Mouse (Mus musculus): ENCODE data around the gene Borcs7.

Borcs7 gene

DNA sequence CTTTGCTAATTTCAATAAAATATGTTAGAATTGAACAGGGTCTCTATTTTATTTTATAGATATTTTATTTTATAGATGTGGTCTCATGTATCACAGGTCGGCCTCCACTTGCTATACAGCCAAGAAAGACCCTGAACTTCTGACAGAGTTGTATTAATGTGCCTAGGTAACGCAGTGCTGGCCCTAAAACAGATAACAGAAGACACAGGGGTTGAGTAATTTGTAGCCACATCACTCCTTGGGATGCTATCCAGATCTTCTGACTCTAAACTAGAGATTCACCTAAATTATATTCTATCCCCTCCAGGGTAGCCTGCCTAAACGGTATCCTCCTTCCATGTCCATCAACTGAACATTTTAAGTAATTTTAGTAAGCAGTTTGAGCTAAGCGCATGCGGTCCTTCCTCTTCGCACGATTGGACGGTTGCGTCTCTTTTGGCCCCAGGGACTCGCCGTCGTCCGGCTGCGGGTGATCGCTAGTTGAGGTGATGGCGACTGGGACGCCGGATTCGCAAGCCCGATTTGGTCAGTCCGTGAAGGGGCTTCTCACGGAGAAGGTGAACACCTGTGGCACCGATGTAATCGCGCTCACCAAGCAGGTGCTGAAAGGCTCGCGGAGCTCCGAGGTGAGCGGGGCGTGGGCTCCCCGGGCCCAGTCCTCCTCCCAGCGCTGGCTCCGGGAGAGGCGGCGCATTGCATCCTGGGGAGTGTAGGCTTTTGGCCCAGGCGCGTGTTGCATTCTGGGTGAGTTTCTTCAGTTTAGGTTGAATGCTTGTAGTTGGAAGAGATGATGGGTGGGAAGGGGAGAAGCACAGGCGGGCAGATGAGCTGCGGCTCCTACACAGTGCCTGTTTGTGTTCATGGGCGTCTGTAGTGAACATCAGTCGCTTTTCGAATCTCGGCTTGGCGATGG is at the start of gene Borcs7:
Gene Borcs7 (plus strand): TSS at position 447 of the 913 bp plus-strand sequence.
- in situ Hi-C loops (cut with MboI, MseI): no loop called here

GRCm38 (mm10) chr19:46640780-46641179 is 48.9 kb upstream of the Borcs7 start:
- in situ Hi-C loops (cut with MboI, MseI): no loop called here

DNA sequence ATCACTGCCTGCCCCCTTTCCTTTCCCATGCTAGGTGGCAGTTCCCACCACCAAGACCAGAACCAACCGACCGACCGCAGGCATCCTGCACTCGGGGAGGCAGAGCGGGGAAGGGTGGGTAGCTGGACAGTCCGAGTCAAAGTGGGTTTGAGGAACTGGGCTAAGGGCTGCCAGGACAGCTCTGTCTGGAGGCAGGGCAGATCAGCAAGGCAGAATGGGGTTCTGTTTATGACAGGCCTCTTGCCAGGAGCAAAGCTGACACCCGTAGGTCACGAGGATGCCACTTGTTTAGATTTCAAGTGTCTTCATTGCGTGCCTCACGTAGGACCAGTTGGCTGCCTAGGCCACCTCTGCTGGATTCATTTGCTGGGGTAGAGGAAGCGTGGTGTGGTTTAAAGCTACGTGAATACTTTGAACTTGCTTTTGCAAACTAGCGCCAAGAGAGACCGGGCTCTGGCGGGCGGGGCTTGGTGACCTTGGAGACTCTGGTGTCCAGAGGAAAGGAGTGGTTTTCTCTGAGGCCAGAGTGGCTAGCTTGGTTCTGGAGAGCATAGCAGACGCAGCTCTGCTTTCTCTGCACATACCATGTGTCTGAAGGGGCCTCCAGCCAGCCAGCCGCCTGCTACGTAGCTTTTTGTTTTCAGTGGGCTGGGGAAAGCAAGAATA is 48.2 kb upstream of the Borcs7 start:
- in situ Hi-C loops (cut with MboI, MseI): no loop called here

- in situ Hi-C loops (cut with MboI, MseI): no loop called here
Measured at GRCm38 (mm10) chr19:46642136-46642753, 47.5 kb upstream of the Borcs7 start.

DNA sequence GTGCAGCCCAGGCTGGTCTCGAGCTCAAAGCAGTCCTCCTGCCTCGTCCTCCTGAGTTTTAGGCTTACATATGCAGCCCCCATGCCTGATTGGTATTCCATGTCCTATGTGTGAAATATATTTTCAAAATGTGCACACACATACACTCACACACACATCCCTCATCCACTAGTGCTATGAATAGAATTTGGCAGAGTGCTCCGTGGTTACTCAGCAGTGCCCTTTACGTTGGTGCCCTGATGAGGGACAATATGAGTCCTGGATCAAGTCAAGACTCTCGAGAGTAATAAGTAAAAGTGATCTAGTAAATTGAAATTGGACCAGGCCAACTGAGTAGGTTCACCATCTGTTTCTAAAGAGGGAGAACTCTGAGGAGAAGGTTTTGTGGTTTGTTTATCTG is 46.5 kb upstream of the Borcs7 start:
- in situ Hi-C loops (cut with MboI, MseI): no loop called here

DNA sequence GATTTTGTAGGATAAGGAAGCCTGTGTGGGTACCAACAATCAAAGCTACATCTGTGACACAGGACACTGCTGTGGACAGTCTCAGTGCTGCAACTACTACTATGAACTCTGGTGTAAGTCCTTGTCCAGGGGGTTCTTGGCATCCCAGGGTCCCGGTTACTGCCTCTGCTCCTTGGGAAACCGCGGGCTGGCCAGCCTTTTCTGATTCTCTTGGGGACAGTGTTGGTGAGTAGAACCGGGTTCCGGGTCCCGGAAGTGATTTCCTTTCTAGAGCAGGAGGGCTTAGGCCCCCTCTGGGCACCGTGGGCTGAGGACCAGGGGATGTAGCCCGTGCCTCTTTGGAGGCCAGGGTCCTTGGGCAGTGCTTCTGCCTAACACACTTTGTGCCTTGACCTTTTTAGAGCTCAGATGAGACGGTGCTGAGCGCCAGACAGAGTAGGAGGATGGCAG is 45.3 kb upstream of the Borcs7 start:
- in situ Hi-C loops (cut with MboI, MseI): no loop called here

- in situ Hi-C loops (cut with MboI, MseI): no loop called here
Measured at GRCm38 (mm10) chr19:46644793-46645602, 44.7 kb upstream of the Borcs7 start.

DNA sequence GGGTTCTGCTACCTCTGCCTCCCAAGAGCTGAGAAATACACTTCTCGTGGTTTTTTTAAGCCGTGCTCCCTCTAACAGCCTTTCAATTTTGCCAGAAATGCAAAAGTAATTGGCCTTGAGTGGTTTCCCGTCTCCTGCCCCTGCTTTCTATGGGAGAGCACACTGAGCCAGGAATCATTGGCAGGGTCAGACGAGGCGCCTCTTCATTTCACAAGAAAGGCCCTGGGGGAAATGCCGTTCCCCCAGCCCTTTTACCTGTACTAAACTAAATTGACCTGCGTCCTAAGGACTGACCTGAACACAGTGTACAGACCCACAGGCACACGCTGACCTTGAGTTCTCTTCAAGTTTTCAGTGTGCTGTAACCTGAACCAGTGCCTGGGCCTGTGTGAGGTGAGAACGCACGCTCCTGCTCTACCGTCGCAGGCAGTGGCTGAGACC is 43.6 kb upstream of the Borcs7 start:
- in situ Hi-C loops (cut with MboI, MseI): no loop called here

GRCm38 (mm10) chr19:46647254-46647653 is 42.5 kb upstream of the Borcs7 start:
- in situ Hi-C loops (cut with MboI, MseI): no loop called here

GRCm38 (mm10) chr19:46647850-46648249 is 41.9 kb upstream of the Borcs7 start:
- in situ Hi-C loops (cut with MboI, MseI): no loop called here

DNA sequence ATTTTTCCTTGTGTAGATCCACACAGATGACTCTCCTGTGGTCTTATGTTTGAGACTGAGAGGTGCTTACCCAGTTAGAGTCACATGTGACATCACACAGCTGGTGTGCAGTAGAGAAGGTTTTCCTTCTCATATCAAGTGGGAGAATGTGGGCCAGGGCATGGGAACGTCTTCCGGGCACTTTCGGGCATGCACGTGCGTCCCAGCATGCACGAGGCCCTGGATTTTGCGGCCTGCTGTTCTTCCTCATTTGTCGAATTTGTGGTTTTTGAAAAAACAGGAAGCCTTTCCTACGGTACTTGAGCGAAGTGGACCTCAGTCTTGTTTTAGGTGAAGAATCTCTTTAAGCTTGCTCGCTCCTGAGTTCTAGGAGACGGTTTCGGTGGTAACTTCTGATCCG is 41.1 kb upstream of the Borcs7 start:
- in situ Hi-C loops (cut with MboI, MseI): no loop called here

- in situ Hi-C loops (cut with MboI, MseI): no loop called here
Measured at GRCm38 (mm10) chr19:46653188-46653587, 36.5 kb upstream of the Borcs7 start.

- in situ Hi-C loops (cut with MboI, MseI): no loop called here
Measured at GRCm38 (mm10) chr19:46653616-46654235, 36.0 kb upstream of the Borcs7 start.

- in situ Hi-C loops (cut with MboI, MseI): loop anchor here in 1 of 2 experiments (5.0 kb wide), 1 partner anchor 757 kb away; no protein-coding TSS in a partner anchor
Measured at GRCm38 (mm10) chr19:46655626-46656025, 34.1 kb upstream of the Borcs7 start.

GRCm38 (mm10) chr19:46656151-46656840 is 33.4 kb upstream of the Borcs7 start:
- in situ Hi-C loops (cut with MboI, MseI): loop anchor here in 1 of 2 experiments (5.0 kb wide), 1 partner anchor 756 kb away; no protein-coding TSS in a partner anchor

GRCm38 (mm10) chr19:46657339-46658020 is 32.2 kb upstream of the Borcs7 start:
- in situ Hi-C loops (cut with MboI, MseI): loop anchor here in 1 of 2 experiments (5.0 kb wide), 1 partner anchor 755 kb away; no protein-coding TSS in a partner anchor

DNA sequence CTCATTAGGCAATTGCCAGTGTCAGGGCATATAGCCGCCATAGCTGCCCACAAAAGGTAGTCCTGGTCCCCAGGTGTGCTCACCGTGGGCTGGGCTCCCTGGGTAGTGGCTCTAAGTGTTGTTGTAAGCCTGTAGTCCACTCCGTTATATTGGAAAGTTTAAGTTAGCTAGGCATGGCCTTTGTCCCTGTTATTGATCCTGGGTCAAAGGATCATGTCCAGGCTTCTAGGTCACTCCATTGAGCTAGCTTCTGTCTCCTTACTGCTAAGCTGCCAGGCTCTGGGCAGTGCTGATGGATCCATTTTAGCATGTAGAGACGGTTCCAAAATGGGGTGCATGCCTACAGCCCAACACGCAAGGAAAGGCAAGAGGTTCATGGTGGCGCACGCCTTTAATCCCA is 31.4 kb upstream of the Borcs7 start:
- in situ Hi-C loops (cut with MboI, MseI): loop anchor here in 1 of 2 experiments (5.0 kb wide), 1 partner anchor 754 kb away; no protein-coding TSS in a partner anchor

DNA sequence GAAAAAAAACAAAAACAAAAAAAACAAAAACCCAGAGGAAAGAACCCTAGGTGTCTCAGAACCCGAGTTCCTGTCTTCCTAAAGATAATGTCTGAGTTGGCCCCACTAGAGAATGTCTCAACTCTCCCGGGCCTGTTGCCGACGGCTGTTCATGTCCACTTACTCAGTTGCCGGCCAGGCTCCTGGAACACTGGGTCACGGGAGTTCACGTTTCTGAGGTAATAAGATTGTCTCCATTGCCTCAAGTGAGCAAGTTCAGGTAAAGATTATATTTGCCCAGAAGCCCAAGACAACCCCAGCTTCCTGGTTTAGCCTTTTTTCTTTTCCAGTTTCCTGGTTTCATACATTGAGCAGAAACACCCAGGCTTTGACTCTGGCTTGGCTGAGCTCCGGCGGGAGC is 30.9 kb upstream of the Borcs7 start:
- in situ Hi-C loops (cut with MboI, MseI): loop anchor here in 1 of 2 experiments (5.0 kb wide), 1 partner anchor 753 kb away; no protein-coding TSS in a partner anchor

DNA sequence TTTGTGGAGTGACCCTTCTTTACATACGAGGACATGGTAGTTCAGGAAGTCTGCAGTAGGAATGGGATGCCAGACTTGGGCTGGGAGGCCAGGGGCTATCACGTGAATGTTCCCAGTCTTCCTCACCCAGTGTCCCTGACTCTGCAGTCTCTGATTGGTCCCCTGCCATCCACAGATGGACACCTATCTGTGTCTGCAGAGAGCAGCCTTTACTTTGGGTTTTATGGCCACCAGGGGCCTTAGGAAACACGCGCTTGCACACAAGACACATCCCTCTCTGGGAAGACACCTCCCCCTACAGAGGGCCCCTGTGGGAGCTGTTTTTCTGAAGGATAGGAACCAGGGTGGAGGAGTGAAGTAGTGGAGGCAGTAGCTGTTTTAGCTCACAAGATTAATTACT is 28.2 kb upstream of the Borcs7 start:
- in situ Hi-C loops (cut with MboI, MseI): no loop called here
